ENCODE assay signal across 28 mouse cellular contexts in genomic region chr7:71399891-71400632, GRCm38 (mm10). TPM values are rescaled to one million over a fixed set of nuclear protein-coding genes. Genes with fewer than 3 reads are reported as not detected.
DNase-seq lines count a peak whose midpoint lies in the region; ATAC-seq and TF ChIP-seq lines count a peak whose summit lies in the region.
"Had no signal": no experiment of that assay in that cellular context is flagged by ENCODE, and none has a peak within 500 bp of the region (broad histone marks: within the 10 kb centered on the region; RNA-seq: fewer than 3 reads in every experiment).

No protein-coding gene starts in this region.

- peak; percentile 57; the same call in 1 of the 2 replicates for TF ChIP-seq EP300 in lung, postnatal 0 days (IDR thresholded peaks at IDR 0.05)

- no peaks in the 10 kb centered on the region for H3K36me3 ChIP-seq in heart, embryonic 16.5 days (ENCODE audit: control insufficient read depth, insufficient read depth)
- no peaks in the 10 kb centered on the region for H3K36me3 ChIP-seq in liver, adult 2 months (ENCODE audit: control insufficient read depth, insufficient read depth, low read length)
- H3K36me3 ChIP-seq in liver, embryonic 12.5 days, result no peaks in the 10 kb centered on the region
- no peaks in the 10 kb centered on the region for H3K36me3 ChIP-seq in lung, postnatal 0 days (ENCODE audit: insufficient read depth, low read length)
- H3K36me3 ChIP-seq: embryonic facial prominence, embryonic 13.5 days; forebrain, embryonic 12.5 days; hindbrain, embryonic 10.5 days; intestine, embryonic 15.5 days; limb, embryonic 12.5 days; midbrain, embryonic 12.5 days; neural tube, embryonic 15.5 days had no signal

- H3K27ac ChIP-seq in heart, embryonic 16.5 days (ENCODE audit: low read length), result peak overlapping the region; percentile 9; the same call in 1 of the 2 replicates
- 0 out of 2 replicates have a peak overlapping the region, but pooled peaks have one; percentile 1 for H3K27ac ChIP-seq in liver, adult 2 months (replicated peaks; ENCODE audit: insufficient read depth, low read depth, low read length)
- no peak overlapping the region for H3K27ac ChIP-seq in liver, embryonic 12.5 days
- H3K27ac ChIP-seq in lung, postnatal 0 days (ENCODE audit: low read length), result peak overlapping the region; percentile 34; the same call in 1 of the 2 replicates
- H3K27ac ChIP-seq: embryonic facial prominence, embryonic 13.5 days; forebrain, embryonic 12.5 days; hindbrain, embryonic 10.5 days; intestine, embryonic 15.5 days; limb, embryonic 12.5 days; midbrain, embryonic 12.5 days; neural tube, embryonic 15.5 days had no signal

- TF ChIP-seq POLR2A in liver, adult 2 months (IDR thresholded peaks at IDR 0.05; ENCODE audit: extremely low read depth, insufficient read depth, low read length), result no peak

- 52% methylated on average over 5 of the region's 5 CpGs for WGBS in heart, embryonic 16.5 days
- 54% methylated on average over 5 of the region's 5 CpGs for WGBS in liver, adult 2 months
- WGBS in liver, embryonic 12.5 days (ENCODE audit: insufficient replicate concordance), result 32% methylated on average over 5 of the region's 5 CpGs
- 26% methylated on average over 5 of the region's 5 CpGs for WGBS in lung, postnatal 0 days

- H3K9ac ChIP-seq in heart, embryonic 16.5 days (ENCODE audit: low read length), result no peak overlapping the region
- H3K9ac ChIP-seq in liver, adult 2 months (ENCODE audit: low read depth, low read length), result no peak overlapping the region
- H3K9ac ChIP-seq in liver, embryonic 12.5 days, result no peak overlapping the region
- H3K9ac ChIP-seq in lung, postnatal 0 days (replicated peaks; ENCODE audit: low read depth), result no peak overlapping the region
- H3K9ac ChIP-seq: embryonic facial prominence, embryonic 13.5 days; forebrain, embryonic 12.5 days; intestine, embryonic 15.5 days; limb, embryonic 12.5 days; midbrain, embryonic 12.5 days; neural tube, embryonic 15.5 days had no signal

- no peak for ATAC-seq in heart, embryonic 16.5 days (replicated peaks; ENCODE audit: extremely low read depth, insufficient read depth, low FRiP score)
- no peak for ATAC-seq in liver, embryonic 12.5 days
- peak; percentile 58 for ATAC-seq in lung, postnatal 0 days
- ATAC-seq: activated CD4-positive, CD25-positive, alpha-beta regulatory T cell, adult 4 months; hindbrain, embryonic 16.5 days had no signal

- intact Hi-C loops in heart, postnatal 10 days (cut with DNase I), result no loop called here

- H3K4me3 ChIP-seq in heart, embryonic 16.5 days (ENCODE audit: low read length), result no peak overlapping the region
- no peak overlapping the region for H3K4me3 ChIP-seq in liver, adult 2 months (ENCODE audit: insufficient read depth, low read depth, low read length)
- no peak overlapping the region for H3K4me3 ChIP-seq in liver, embryonic 12.5 days
- no peak overlapping the region for H3K4me3 ChIP-seq in lung, postnatal 0 days (ENCODE audit: low read depth, low read length)
- H3K4me3 ChIP-seq: embryonic facial prominence, embryonic 13.5 days; erythroblast, embryonic 14.5 days; forebrain, embryonic 12.5 days; hindbrain, embryonic 10.5 days; intestine, embryonic 15.5 days; limb, embryonic 12.5 days; midbrain, embryonic 12.5 days; neural tube, embryonic 15.5 days had no signal

- no peaks in the 10 kb centered on the region for H3K79me2 ChIP-seq in liver, adult 2 months (ENCODE audit: control insufficient read depth, insufficient read depth, low read length)

- no peak for TF ChIP-seq CTCF in liver, adult 2 months (IDR thresholded peaks at IDR 0.05; ENCODE audit: low read depth, low read length)
- no peak for TF ChIP-seq CTCF in lung, postnatal 0 days (IDR thresholded peaks at IDR 0.05)

- no peaks in the 10 kb centered on the region for H3K27me3 ChIP-seq in heart, embryonic 16.5 days (ENCODE audit: control insufficient read depth, insufficient read depth, low read length)
- no peaks in the 10 kb centered on the region for H3K27me3 ChIP-seq in liver, adult 2 months (ENCODE audit: control insufficient read depth, insufficient read depth, low read length)
- H3K27me3 ChIP-seq in liver, embryonic 12.5 days (replicated peaks), result no peaks in the 10 kb centered on the region
- H3K27me3 ChIP-seq in lung, postnatal 0 days (replicated peaks; ENCODE audit: insufficient read depth, low read length), result no peaks in the 10 kb centered on the region
- H3K27me3 ChIP-seq: embryonic facial prominence, embryonic 13.5 days; intestine, embryonic 15.5 days; limb, embryonic 12.5 days; neural tube, embryonic 15.5 days had no signal

- H3K4me2 ChIP-seq in heart, embryonic 16.5 days (ENCODE audit: low read depth, low read length), result no peak overlapping the region
- H3K4me2 ChIP-seq in liver, embryonic 12.5 days, result no peak overlapping the region
- no peak overlapping the region for H3K4me2 ChIP-seq in lung, postnatal 0 days (replicated peaks; ENCODE audit: low read depth, low read length)
- H3K4me2 ChIP-seq: embryonic facial prominence, embryonic 13.5 days; forebrain, embryonic 12.5 days; intestine, embryonic 15.5 days; limb, embryonic 12.5 days; midbrain, embryonic 12.5 days; neural tube, embryonic 15.5 days had no signal

- no peaks in the 10 kb centered on the region for H3K9me3 ChIP-seq in heart, embryonic 16.5 days (replicated peaks; ENCODE audit: control insufficient read depth, low read length)
- no peaks in the 10 kb centered on the region for H3K9me3 ChIP-seq in liver, embryonic 12.5 days (replicated peaks)
- no peaks in the 10 kb centered on the region for H3K9me3 ChIP-seq in lung, postnatal 0 days (ENCODE audit: low read length)
- H3K9me3 ChIP-seq: embryonic facial prominence, embryonic 13.5 days; forebrain, embryonic 12.5 days; hindbrain, embryonic 10.5 days; intestine, embryonic 15.5 days; limb, embryonic 12.5 days; midbrain, embryonic 12.5 days; neural tube, embryonic 15.5 days had no signal

- H3K4me1 ChIP-seq in heart, embryonic 16.5 days (ENCODE audit: control insufficient read depth, insufficient read depth, low read length), result no peaks in the 10 kb centered on the region
- H3K4me1 ChIP-seq in liver, adult 2 months (ENCODE audit: control insufficient read depth, insufficient read depth, low read length), result no peaks in the 10 kb centered on the region
- 0 out of 2 replicates have a peak, but pooled peaks cover 5% of the 10 kb centered on the region for H3K4me1 ChIP-seq in liver, embryonic 12.5 days
- H3K4me1 ChIP-seq in lung, postnatal 0 days (ENCODE audit: insufficient read depth, low read depth, low read length), result no peaks in the 10 kb centered on the region; the same call in 1 of the 2 replicates
- H3K4me1 ChIP-seq: embryonic facial prominence, embryonic 13.5 days; forebrain, embryonic 12.5 days; hindbrain, embryonic 10.5 days; intestine, embryonic 15.5 days; limb, embryonic 12.5 days; midbrain, embryonic 12.5 days; neural tube, embryonic 15.5 days had no signal

- DNase-seq in heart, postnatal 10 days, result no peak
- no peak for DNase-seq in liver, adult 2 months (ENCODE audit: extremely low read depth, low read depth, low spot score)
- peak; percentile 47 for DNase-seq in lung, postnatal 0 days (ENCODE audit: low spot score)
- DNase-seq in lung, postnatal 14 days, result no peak
- no peak for DNase-seq in right cerebral cortex, postnatal 4 days
- DNase-seq: adrenal gland, postnatal 10 days; cerebellum, adult 18-20 months; cerebellum, postnatal 14 days; gastrocnemius, postnatal 25 days; lung, adult 18-20 months; right cerebral cortex, adult 18-20 months; thymus, adult 2 months; thymus, postnatal 4 days had no signal

RNA-seq across cellular contexts. Expression of gene Gm10295, which starts 48.8 kb away (rescaled TPM):
- not detected in 2 replicates for polyA plus RNA-seq in heart, embryonic 16.5 days (2015; fragmentation: Nextera tagmentation; extraction: Ambion mirVana)
- total RNA-seq in heart, postnatal 10 days (2021), result not detected
- total RNA-seq in liver, adult 2 months (2014; rRNA removed), result not detected in 2 replicates
- polyA plus RNA-seq in liver, adult 2 months (2012; rRNA removed), result not detected in 2 replicates
- polyA plus RNA-seq in liver, embryonic 12.5 days (2016; fragmentation: Nextera tagmentation; extraction: Ambion mirVana), result not detected in 2 replicates
- not detected in 2 replicates for polyA plus RNA-seq in lung, postnatal 0 days (2015; fragmentation: Nextera tagmentation; extraction: Ambion mirVana)
- total RNA-seq: adrenal gland, postnatal 10 days; gastrocnemius, postnatal 25 days; left cerebral cortex, postnatal 14 days; megakaryocyte, adult 5-6 weeks had no signal
- polyA plus RNA-seq: activated CD4-positive, CD25-positive, alpha-beta regulatory T cell, adult 4 months; embryonic facial prominence, embryonic 13.5 days; erythroblast, embryonic 14.5 days; forebrain, embryonic 12.5 days; hindbrain, embryonic 16.5 days; intestine, embryonic 15.5 days; limb, embryonic 12.5 days; midbrain, embryonic 12.5 days; neural tube, embryonic 15.5 days; stomach, embryonic 16.5 days; thymus, adult 2 months had no signal
